Mouse (Mus musculus): ENCODE measurements at regions not wholly inside any gene's neighbourhood (a gene's known extent, or its start where the extent isn't known, plus 50 kb on each side); places are given as distances from the start of the nearest gene placed in this dataset.

GRCm38 (mm10) chr5:133047456-133047855 is 504.3 kb upstream of the Auts2 start:
- Histone ChIP-seq H3K27me3 (replicated peaks; ENCODE audit: control insufficient read depth, insufficient read depth, low read length) (no peaks in the 10 kb centered on the region), H3K27ac (replicated peaks; ENCODE audit: low read depth, low read length) (no peak overlapping the region), H3K9me3 (ENCODE audit: control insufficient read depth, low read length) (no peaks in the 10 kb centered on the region), H3K4me3 (ENCODE audit: low read depth, low read length) (no peak overlapping the region), H3K9ac (ENCODE audit: low read depth, low read length) (no peak overlapping the region), H3K4me1 (ENCODE audit: control insufficient read depth, insufficient read depth, low read length) (no peaks in the 10 kb centered on the region), H3K36me3 (ENCODE audit: control insufficient read depth, insufficient read depth, low read length) (no peaks in the 10 kb centered on the region), H3K4me2 (ENCODE audit: low read depth, low read length) (no peak overlapping the region)
- DNase-seq (ENCODE audit: low spot score), result no peak
- no peak for ATAC-seq (ENCODE audit: low read depth)
- WGBS, result 93% methylated on average over 4 of the region's 4 CpGs

- Histone ChIP-seq H3K27me3 (replicated peaks; ENCODE audit: control insufficient read depth, insufficient read depth, low read length) (no peaks in the 10 kb centered on the region), H3K4me1 (ENCODE audit: control insufficient read depth, insufficient read depth, low read length) (no peaks in the 10 kb centered on the region), H3K4me3 (ENCODE audit: low read depth, low read length) (no peak overlapping the region), H3K4me2 (ENCODE audit: low read depth, low read length) (peak overlapping the region; percentile 6; the same call in 1 of the 2 replicates), H3K9me3 (ENCODE audit: control insufficient read depth, low read length) (no peaks in the 10 kb centered on the region), H3K9ac (ENCODE audit: low read depth, low read length) (no peak overlapping the region), H3K36me3 (ENCODE audit: control insufficient read depth, insufficient read depth, low read length) (no peaks in the 10 kb centered on the region), H3K27ac (replicated peaks; ENCODE audit: low read depth, low read length) (no peak overlapping the region)
- 56% methylated on average over 9 of the region's 9 CpGs for WGBS
- no peak for ATAC-seq (ENCODE audit: low read depth)
- DNase-seq (ENCODE audit: low spot score), result peak; percentile 4
Observed at GRCm38 (mm10) chr5:133045637-133046036, 502.5 kb upstream of the Auts2 start.

DNA sequence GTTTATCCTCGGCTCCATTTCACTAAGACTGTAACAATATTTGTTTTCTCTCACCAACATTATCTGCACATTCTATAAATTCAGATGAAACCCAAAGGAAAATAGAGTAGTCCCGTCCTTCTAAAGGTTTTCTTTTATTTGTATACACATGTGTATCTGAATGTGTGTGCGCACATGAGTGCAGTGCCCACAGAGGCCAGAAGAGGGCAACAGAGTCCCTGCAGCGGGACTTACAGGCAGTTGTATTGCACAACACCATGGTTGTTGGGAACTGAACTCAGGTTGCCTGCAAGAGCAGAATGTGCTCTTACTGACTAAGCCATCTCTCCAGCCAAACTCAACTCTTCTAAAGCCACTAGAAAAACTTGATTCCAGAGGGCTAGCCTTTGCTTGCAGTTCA is 484.4 kb upstream of the Auts2 start:
- H3K9ac ChIP-seq (ENCODE audit: low read depth, low read length), result no peak overlapping the region
- DNase-seq (ENCODE audit: low spot score) (no peak), ATAC-seq (ENCODE audit: low read depth) (no peak)

GRCm38 (mm10) chr5:133025121-133025520 is 482.0 kb upstream of the Auts2 start:
- H3K9me3 ChIP-seq (ENCODE audit: control insufficient read depth, low read length), result peaks cover 14% of the 10 kb centered on the region

More for the DNA sequence above, 484.4 kb upstream of the Auts2 start:
- Histone ChIP-seq H3K27ac (replicated peaks; ENCODE audit: low read depth, low read length) (no peak overlapping the region), H3K4me3 (ENCODE audit: low read depth, low read length) (no peak overlapping the region), H3K27me3 (replicated peaks; ENCODE audit: control insufficient read depth, insufficient read depth, low read length) (no peaks in the 10 kb centered on the region), H3K4me2 (ENCODE audit: low read depth, low read length) (no peak overlapping the region), H3K9me3 (ENCODE audit: control insufficient read depth, low read length) (peaks cover 14% of the 10 kb centered on the region), H3K4me1 (ENCODE audit: control insufficient read depth, insufficient read depth, low read length) (no peaks in the 10 kb centered on the region), H3K36me3 (ENCODE audit: control insufficient read depth, insufficient read depth, low read length) (no peaks in the 10 kb centered on the region)
- WGBS, result 92% methylated on average over 4 of the region's 4 CpGs

GRCm38 (mm10) chr5:133020821-133021220 is 477.7 kb upstream of the Auts2 start:
- Histone ChIP-seq H3K36me3 (ENCODE audit: control insufficient read depth, insufficient read depth, low read length) (no peaks in the 10 kb centered on the region), H3K9ac (ENCODE audit: low read depth, low read length) (no peak overlapping the region), H3K27ac (replicated peaks; ENCODE audit: low read depth, low read length) (no peak overlapping the region), H3K27me3 (replicated peaks; ENCODE audit: control insufficient read depth, insufficient read depth, low read length) (no peaks in the 10 kb centered on the region), H3K4me2 (ENCODE audit: low read depth, low read length) (no peak overlapping the region), H3K9me3 (ENCODE audit: control insufficient read depth, low read length) (peaks cover 1% of the 10 kb centered on the region; the same call in 1 of the 2 replicates), H3K4me1 (ENCODE audit: control insufficient read depth, insufficient read depth, low read length) (no peaks in the 10 kb centered on the region), H3K4me3 (ENCODE audit: low read depth, low read length) (no peak overlapping the region)
- DNase-seq (ENCODE audit: low spot score), result no peak
- no peak for ATAC-seq (ENCODE audit: low read depth)

More at GRCm38 (mm10) chr5:133025121-133025520, 482.0 kb upstream of the Auts2 start:
- WGBS, result 83% methylated on average over 4 of the region's 4 CpGs
- DNase-seq (ENCODE audit: low spot score), result no peak
- no peak for ATAC-seq (ENCODE audit: low read depth)
- Histone ChIP-seq H3K4me1 (ENCODE audit: control insufficient read depth, insufficient read depth, low read length) (no peaks in the 10 kb centered on the region), H3K27ac (replicated peaks; ENCODE audit: low read depth, low read length) (no peak overlapping the region), H3K27me3 (replicated peaks; ENCODE audit: control insufficient read depth, insufficient read depth, low read length) (no peaks in the 10 kb centered on the region), H3K4me2 (ENCODE audit: low read depth, low read length) (no peak overlapping the region), H3K4me3 (ENCODE audit: low read depth, low read length) (no peak overlapping the region), H3K9ac (ENCODE audit: low read depth, low read length) (no peak overlapping the region), H3K36me3 (ENCODE audit: control insufficient read depth, insufficient read depth, low read length) (no peaks in the 10 kb centered on the region)

DNA sequence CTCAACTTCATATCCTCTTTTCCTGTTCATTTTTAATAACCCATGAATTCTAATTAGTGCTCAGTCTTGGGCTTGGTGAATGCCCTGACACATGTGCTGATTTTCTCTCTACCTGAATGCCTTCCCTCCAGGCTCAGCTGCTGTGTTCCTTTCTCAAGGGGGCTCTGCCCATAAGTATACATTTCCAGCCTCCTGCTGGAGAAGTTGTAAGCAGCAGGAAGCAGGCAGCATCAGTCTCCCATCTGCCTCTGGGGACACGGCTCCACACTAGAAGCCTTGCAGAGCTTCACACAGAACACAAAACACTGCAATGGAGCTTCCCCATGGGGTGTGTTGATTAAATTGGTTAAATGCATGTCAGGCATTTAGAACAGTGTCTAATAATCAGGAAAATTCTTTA is 477.0 kb upstream of the Auts2 start:
- ATAC-seq (ENCODE audit: low read depth), result no peak
- 38% methylated on average over 1 of the region's 1 CpGs for WGBS
- no peak overlapping the region for H3K4me2 ChIP-seq (ENCODE audit: low read depth, low read length)
- no peaks in the 10 kb centered on the region for H3K27me3 ChIP-seq (replicated peaks; ENCODE audit: control insufficient read depth, insufficient read depth, low read length)
- no peaks in the 10 kb centered on the region for H3K36me3 ChIP-seq (ENCODE audit: control insufficient read depth, insufficient read depth, low read length)
- no peak overlapping the region for H3K9ac ChIP-seq (ENCODE audit: low read depth, low read length)
- H3K27ac ChIP-seq (replicated peaks; ENCODE audit: low read depth, low read length), result no peak overlapping the region
- no peaks in the 10 kb centered on the region for H3K9me3 ChIP-seq (ENCODE audit: control insufficient read depth, low read length)
- H3K4me3 ChIP-seq (ENCODE audit: low read depth, low read length), result no peak overlapping the region
- H3K4me1 ChIP-seq (ENCODE audit: control insufficient read depth, insufficient read depth, low read length), result no peaks in the 10 kb centered on the region
- DNase-seq (ENCODE audit: low spot score), result peak; percentile 36

DNA sequence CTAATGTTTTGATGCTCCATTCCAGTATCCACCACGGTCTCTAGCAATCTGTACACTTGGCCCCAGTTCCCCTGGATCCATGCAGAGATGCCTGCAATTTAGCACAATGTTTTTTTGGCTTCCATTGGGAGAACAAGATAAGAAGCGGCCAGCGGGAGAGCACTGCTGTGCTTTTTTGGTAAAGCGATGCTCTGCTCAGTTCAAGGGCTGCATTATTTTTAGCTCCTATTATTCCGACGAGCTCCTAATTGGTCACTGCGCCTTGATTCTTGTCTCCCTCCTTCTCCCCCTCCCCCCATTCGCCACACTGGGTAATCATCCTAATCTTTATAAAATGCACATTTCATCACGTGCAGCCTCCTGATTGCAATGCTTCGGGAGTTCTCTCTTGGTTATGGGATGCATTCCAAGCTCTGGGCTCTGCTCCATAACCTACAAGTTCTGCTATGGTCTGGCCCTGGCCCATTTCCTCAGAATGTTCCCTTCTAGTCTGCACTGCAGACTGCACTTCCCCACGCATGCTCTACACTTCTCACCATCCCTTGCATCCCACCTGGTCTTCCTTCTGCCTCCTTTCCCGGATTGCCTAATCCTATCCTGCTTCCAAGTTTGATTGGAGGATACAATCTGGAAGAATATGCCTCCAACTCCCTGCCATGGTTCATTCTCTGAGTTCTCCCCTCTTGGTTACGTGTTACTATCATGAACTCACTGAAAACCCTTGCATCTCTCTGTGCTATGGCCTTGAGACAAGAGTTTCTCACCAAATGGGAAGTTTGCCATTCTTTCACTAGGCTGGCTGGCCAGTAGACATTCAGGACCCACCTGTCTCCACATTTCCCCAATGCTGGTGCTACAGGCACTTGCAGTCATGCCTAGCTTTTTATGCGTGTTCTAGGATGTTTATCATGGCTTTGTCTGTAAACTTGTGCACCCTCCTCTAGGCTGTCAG is 467.8 kb upstream of the Auts2 start:
- no peak overlapping the region for H3K4me2 ChIP-seq (ENCODE audit: low read depth, low read length)
- H3K4me3 ChIP-seq (ENCODE audit: low read depth, low read length), result no peak overlapping the region
- H3K27me3 ChIP-seq (replicated peaks; ENCODE audit: control insufficient read depth, insufficient read depth, low read length), result no peaks in the 10 kb centered on the region
- no peak overlapping the region for H3K27ac ChIP-seq (replicated peaks; ENCODE audit: low read depth, low read length)
- WGBS, result 67% methylated on average over 14 of the region's 14 CpGs
- H3K9ac ChIP-seq (ENCODE audit: low read depth, low read length), result no peak overlapping the region
- no peaks in the 10 kb centered on the region for H3K4me1 ChIP-seq (ENCODE audit: control insufficient read depth, insufficient read depth, low read length)
- no peaks in the 10 kb centered on the region for H3K36me3 ChIP-seq (ENCODE audit: control insufficient read depth, insufficient read depth, low read length)
- H3K9me3 ChIP-seq (ENCODE audit: control insufficient read depth, low read length), result no peaks in the 10 kb centered on the region
- ATAC-seq (ENCODE audit: low read depth) (peak; percentile 30; the same call in 1 of the 2 replicates), DNase-seq (ENCODE audit: low spot score) (peak; percentile 86)

DNA sequence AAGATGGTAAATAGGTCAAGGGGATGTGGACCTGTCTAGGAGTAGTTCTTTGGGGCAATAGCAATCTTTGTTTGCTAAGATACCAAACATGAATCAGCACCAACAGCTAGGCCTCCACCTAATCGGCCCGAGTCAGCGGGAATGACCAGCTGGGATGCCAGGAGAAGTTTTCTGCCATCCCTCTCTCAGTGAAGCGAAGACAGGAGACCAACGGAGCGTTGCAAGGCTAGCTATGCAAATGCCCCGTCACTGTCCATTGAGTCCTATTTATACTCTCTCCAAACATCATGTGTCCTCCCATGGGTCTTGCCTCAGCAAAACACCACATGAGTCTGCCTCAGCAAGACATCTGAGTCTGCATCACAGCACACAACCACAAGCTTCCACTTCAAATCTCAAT is 439.7 kb upstream of the Auts2 start:
- 87% methylated on average over 7 of the region's 7 CpGs for WGBS
- DNase-seq (ENCODE audit: low spot score) (no peak), ATAC-seq (ENCODE audit: low read depth) (no peak)
- H3K4me3 ChIP-seq (ENCODE audit: low read depth, low read length), result no peak overlapping the region
- H3K27ac ChIP-seq (replicated peaks; ENCODE audit: low read depth, low read length), result no peak overlapping the region
- no peak overlapping the region for H3K4me2 ChIP-seq (ENCODE audit: low read depth, low read length)
- no peaks in the 10 kb centered on the region for H3K27me3 ChIP-seq (replicated peaks; ENCODE audit: control insufficient read depth, insufficient read depth, low read length)
- no peak overlapping the region for H3K9ac ChIP-seq (ENCODE audit: low read depth, low read length)
- no peaks in the 10 kb centered on the region for H3K9me3 ChIP-seq (ENCODE audit: control insufficient read depth, low read length)
- no peaks in the 10 kb centered on the region for H3K36me3 ChIP-seq (ENCODE audit: control insufficient read depth, insufficient read depth, low read length)
- H3K4me1 ChIP-seq (ENCODE audit: control insufficient read depth, insufficient read depth, low read length), result no peaks in the 10 kb centered on the region

DNA sequence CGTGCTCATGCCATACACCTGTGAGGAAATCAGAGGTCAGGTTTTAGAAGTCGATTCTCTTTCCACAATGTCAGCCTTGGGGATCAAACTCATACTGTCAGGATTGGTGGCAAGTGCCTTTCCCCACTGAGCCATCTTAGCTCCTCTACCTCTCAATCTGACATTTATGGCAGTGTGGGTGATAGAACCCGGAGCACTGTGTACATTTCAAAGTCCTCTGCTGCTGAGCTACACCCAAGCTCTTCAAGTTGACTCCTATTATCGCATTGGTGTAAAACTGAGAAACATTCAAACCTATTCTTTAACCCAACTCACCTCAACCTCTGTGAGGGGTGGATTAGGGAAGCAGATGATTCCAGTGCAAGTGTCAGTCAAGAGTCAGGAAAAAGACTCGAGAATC is 435.9 kb upstream of the Auts2 start:
- Histone ChIP-seq H3K4me3 (ENCODE audit: low read depth, low read length) (no peak overlapping the region), H3K9me3 (ENCODE audit: control insufficient read depth, low read length) (no peaks in the 10 kb centered on the region), H3K36me3 (ENCODE audit: control insufficient read depth, insufficient read depth, low read length) (no peaks in the 10 kb centered on the region), H3K4me1 (ENCODE audit: control insufficient read depth, insufficient read depth, low read length) (no peaks in the 10 kb centered on the region), H3K4me2 (ENCODE audit: low read depth, low read length) (no peak overlapping the region), H3K9ac (ENCODE audit: low read depth, low read length) (no peak overlapping the region), H3K27me3 (replicated peaks; ENCODE audit: control insufficient read depth, insufficient read depth, low read length) (no peaks in the 10 kb centered on the region), H3K27ac (replicated peaks; ENCODE audit: low read depth, low read length) (no peak overlapping the region)
- WGBS, result 86% methylated on average over 5 of the region's 5 CpGs
- ATAC-seq (ENCODE audit: low read depth), result no peak
- DNase-seq (ENCODE audit: low spot score), result no peak
